Mouse (Mus musculus) forebrain, embryonic 11.5 days (tissue): ENCODE results near the gene St6galnac5. TPM values are rescaled to one million over a fixed set of nuclear protein-coding genes. Genes with fewer than 3 reads are reported as not detected.

Source experiments
- ATAC-seq: fragments of 200-750 bp; cut with Nextera tagmentation; replicated peaks from 2 replicates; pipeline ENCODE4 v1.8.0; 2017; ENCODE audit warnings: moderate TSS enrichment; ENCODE audit not compliant: low FRiP score
- DNase-seq: peaks from one replicate; pipeline ENCODE4 v3.0.0-alpha.2; 2017; ENCODE audit warnings: low spot score
- H3K27ac ChIP-seq: fragments of 300-500 bp; sonication (generic); 2 replicates; pipeline ENCODE4 v1.5.1; 2014; ENCODE audit warnings: low read depth, low read length
- H3K27me3 ChIP-seq: fragments of 300-500 bp; sonication (generic); 2 replicates; pipeline ENCODE4 v1.6.1; 2014; ENCODE audit warnings: mild to moderate bottlenecking, low read length, mixed read lengths; ENCODE audit not compliant: control insufficient read depth, insufficient read depth
- H3K36me3 ChIP-seq: fragments of 300-500 bp; sonication (generic); 2 replicates; pipeline ENCODE4 v1.6.1; 2014; ENCODE audit warnings: mild to moderate bottlenecking, low read length, moderate library complexity, mixed read lengths; ENCODE audit not compliant: control insufficient read depth, insufficient read depth
- H3K4me1 ChIP-seq: fragments of 300-500 bp; sonication (generic); replicated peaks from 2 replicates; pipeline ENCODE4 v1.6.1; 2014; ENCODE audit warnings: low read length, mixed read lengths; ENCODE audit not compliant: control insufficient read depth, insufficient read depth
- H3K4me2 ChIP-seq: fragments of 300-500 bp; sonication (generic); 2 replicates; pipeline ENCODE4 v1.6.1; 2014; ENCODE audit warnings: low read depth, mild to moderate bottlenecking, low read length, moderate library complexity, mixed read lengths; ENCODE audit not compliant: severe bottlenecking
- H3K4me3 ChIP-seq: fragments of 300-500 bp; sonication (generic); 2 replicates; pipeline ENCODE4 v1.5.1; 2014; ENCODE audit warnings: low read depth, low read length
- H3K9ac ChIP-seq: fragments of 300-500 bp; sonication (generic); 2 replicates; pipeline ENCODE4 v1.6.1; 2014; ENCODE audit warnings: low read length
- H3K9me3 ChIP-seq: fragments of 300-500 bp; sonication (generic); 2 replicates; pipeline ENCODE4 v1.6.1; 2016; ENCODE audit warnings: low read length, mixed read lengths; ENCODE audit not compliant: control insufficient read depth
- WGBS: fragments of 180-500 bp; shearing (Covaris S2); extraction: QIAGEN DNeasy Blood & Tissue Kit; methylation state at CpG from one replicate; pipeline ENCODE4 v1.1.7; 2014; 5-methylcytosine and 5-hydroxymethylcytosine counted together
- polyA plus RNA-seq: library from polyadenylated mRNA; unstranded; fragments of >200 nt; fragmentation: Nextera tagmentation; extraction: Ambion mirVana; gene quantifications from 2 replicates; pipeline ENCODE4 v1.2.1, GENCODE M21; 2014

The St6galnac5 gene
- polyA plus RNA-seq, 1 experiment from 2014 or later, result 0.69 TPM

DNA sequence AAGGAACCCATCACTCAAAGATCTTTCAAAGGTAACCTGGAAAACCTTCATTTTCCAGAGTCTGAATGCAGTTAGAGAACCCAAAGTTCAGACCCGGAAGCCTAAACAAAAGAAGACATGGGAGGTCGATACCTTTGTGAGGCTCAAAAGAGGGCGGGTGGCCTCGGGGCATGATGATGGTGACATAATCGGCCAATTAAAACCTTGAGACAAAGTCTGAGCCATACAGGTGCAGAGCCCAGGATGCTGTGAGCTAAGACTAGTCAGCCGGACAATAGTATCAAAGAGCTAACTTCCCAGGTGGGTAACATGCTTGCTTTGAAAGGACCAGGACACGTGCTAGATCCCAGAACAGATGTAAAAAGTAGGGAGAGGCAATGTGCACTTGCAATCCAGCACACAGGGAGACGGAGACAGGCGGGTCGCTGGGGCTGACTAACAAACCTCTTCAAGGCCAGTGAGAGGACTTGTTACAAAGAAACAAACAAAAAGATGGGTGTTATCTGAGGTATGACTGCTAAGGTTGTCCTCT lies 52.7 kb downstream of the St6galnac5 start:
- H3K36me3 ChIP-seq, result no peaks in the 10 kb centered on the region
- ATAC-seq (no peak), DNase-seq (no peak)
- H3K27ac ChIP-seq, result no peak overlapping the region
- H3K4me1 ChIP-seq, result no peaks in the 10 kb centered on the region
- H3K27me3 ChIP-seq, result no peaks in the 10 kb centered on the region
- H3K4me3 ChIP-seq, result no peak overlapping the region
- WGBS, result 55% methylated on average over 10 of the region's 10 CpGs
- no peak overlapping the region for H3K4me2 ChIP-seq
- no peak overlapping the region for H3K9ac ChIP-seq
- H3K9me3 ChIP-seq, result no peaks in the 10 kb centered on the region

GRCm38 (mm10) chr3:152928287-152928975 lies 53.6 kb downstream of the St6galnac5 start:
- Histone ChIP-seq H3K4me1 (no peaks in the 10 kb centered on the region), H3K4me3 (no peak overlapping the region), H3K4me2 (no peak overlapping the region), H3K27ac (no peak overlapping the region), H3K9ac (no peak overlapping the region), H3K36me3 (no peaks in the 10 kb centered on the region), H3K9me3 (no peaks in the 10 kb centered on the region), H3K27me3 (no peaks in the 10 kb centered on the region)
- DNase-seq (no peak), ATAC-seq (0 out of 2 replicates have a peak, but pooled peaks have one; percentile 34)
- 67% methylated on average over 13 of the region's 13 CpGs for WGBS

DNA sequence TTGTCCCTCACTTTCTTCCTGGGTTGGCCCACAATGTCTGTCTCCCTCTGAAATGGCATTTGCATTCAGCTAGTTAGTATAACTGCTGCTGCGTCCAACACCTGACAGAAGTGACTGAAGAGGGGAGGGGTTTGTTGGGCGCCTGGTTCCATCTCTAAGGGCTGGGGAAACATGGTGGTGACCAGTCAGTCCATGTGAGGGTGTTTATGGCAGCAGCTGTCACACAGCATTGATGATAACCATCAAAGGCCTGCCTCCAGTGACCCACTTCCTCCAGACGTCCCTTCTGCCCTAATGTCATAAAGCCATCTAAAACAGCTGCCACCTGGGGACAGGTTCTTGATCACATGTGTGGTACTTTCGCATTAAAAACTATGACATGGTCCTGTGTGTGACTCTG lies 55.9 kb downstream of the St6galnac5 start:
- H3K27me3 ChIP-seq, result no peaks in the 10 kb centered on the region
- DNase-seq (no peak), ATAC-seq (no peak)
- H3K4me3 ChIP-seq, result no peak overlapping the region
- no peak overlapping the region for H3K4me2 ChIP-seq
- WGBS, result 79% methylated on average over 4 of the region's 4 CpGs
- no peaks in the 10 kb centered on the region for H3K36me3 ChIP-seq
- no peaks in the 10 kb centered on the region for H3K9me3 ChIP-seq
- H3K9ac ChIP-seq, result no peak overlapping the region
- H3K4me1 ChIP-seq, result no peaks in the 10 kb centered on the region
- no peak overlapping the region for H3K27ac ChIP-seq

DNA sequence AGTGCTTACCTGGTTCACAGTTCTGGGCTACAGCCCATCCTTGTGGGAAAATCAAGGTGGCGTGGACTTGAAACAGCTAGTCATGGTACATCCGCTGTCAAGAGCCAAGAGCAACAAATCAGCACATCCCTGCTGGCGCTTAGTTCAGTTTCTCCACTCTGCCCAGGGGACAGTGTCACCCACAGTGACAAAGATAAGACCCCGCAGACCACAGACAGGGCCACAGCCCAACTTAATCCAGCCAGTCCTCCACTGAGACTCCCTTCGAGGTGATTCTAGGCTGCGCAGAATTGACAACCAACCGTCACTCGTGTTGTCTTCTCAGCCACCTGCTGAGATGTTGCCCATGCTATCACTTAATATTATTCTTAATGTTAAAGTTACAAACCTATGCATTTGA lies 56.7 kb downstream of the St6galnac5 start:
- no peaks in the 10 kb centered on the region for H3K36me3 ChIP-seq
- H3K27ac ChIP-seq, result no peak overlapping the region
- 92% methylated on average over 8 of the region's 8 CpGs for WGBS
- H3K4me2 ChIP-seq, result no peak overlapping the region
- H3K4me1 ChIP-seq, result no peaks in the 10 kb centered on the region
- no peaks in the 10 kb centered on the region for H3K9me3 ChIP-seq
- no peak overlapping the region for H3K9ac ChIP-seq
- H3K4me3 ChIP-seq, result no peak overlapping the region
- ATAC-seq (no peak), DNase-seq (no peak)
- no peaks in the 10 kb centered on the region for H3K27me3 ChIP-seq

- Histone ChIP-seq H3K27me3 (no peaks in the 10 kb centered on the region), H3K9ac (no peak overlapping the region), H3K4me2 (no peak overlapping the region), H3K27ac (no peak overlapping the region), H3K4me1 (no peaks in the 10 kb centered on the region), H3K9me3 (no peaks in the 10 kb centered on the region), H3K4me3 (no peak overlapping the region), H3K36me3 (no peaks in the 10 kb centered on the region)
- WGBS, result 85% methylated on average over 15 of the region's 15 CpGs
- ATAC-seq (no peak), DNase-seq (no peak)
These were observed 58.5 kb downstream of the St6galnac5 start for GRCm38 (mm10) chr3:152923530-152923929.

DNA sequence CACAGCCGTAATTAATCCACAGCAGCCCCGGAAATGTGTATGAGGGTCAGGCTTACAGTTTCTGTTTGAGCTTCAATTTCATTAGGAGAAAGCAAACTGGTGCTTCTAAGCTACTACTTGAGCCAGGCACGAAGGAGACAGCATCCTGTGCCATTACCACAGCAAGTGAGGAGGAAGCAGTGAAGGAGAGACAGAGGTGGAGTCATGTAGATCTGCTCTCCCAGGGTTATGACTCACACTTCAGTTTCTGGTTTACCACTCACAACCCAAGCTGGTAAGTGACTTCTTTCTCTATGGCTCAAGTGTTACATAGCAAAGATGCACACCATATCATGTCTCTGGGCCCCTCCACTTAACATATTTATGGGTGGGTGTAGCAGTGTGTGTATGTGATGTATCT lies 61.7 kb downstream of the St6galnac5 start:
- ATAC-seq, result no peak
- Histone ChIP-seq H3K9ac (no peak overlapping the region), H3K27ac (no peak overlapping the region), H3K9me3 (no peaks in the 10 kb centered on the region), H3K4me3 (no peak overlapping the region), H3K36me3 (no peaks in the 10 kb centered on the region), H3K4me1 (no peaks in the 10 kb centered on the region), H3K4me2 (no peak overlapping the region), H3K27me3 (no peaks in the 10 kb centered on the region)
- WGBS, result 81% methylated on average over 3 of the region's 3 CpGs
- DNase-seq, result no peak

- WGBS, result 78% methylated on average over 10 of the region's 10 CpGs
- no peak for ATAC-seq
- H3K36me3 ChIP-seq, result no peaks in the 10 kb centered on the region
These were observed 62.9 kb downstream of the St6galnac5 start for GRCm38 (mm10) chr3:152919101-152919500.

DNA sequence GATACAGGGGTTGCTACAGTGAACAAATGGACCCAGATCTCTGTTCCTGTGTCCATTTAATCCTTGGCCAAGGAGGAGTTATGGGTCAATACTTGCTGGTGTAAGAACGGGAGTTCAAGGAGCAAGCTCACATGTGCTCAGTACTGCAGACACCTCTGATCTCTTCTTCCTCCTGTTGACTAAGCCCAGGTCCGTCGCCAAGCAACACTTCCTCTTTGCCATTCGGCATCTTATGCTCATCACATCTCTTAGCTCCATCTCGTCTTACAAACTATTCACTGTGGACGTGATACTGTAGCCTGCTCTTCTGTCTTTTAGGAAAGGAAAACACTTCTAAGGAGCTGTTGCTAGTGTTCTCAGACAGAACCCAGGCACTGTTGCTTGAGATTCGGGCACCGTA lies 64.5 kb downstream of the St6galnac5 start:
- no peak for ATAC-seq
- Histone ChIP-seq H3K4me2 (no peak overlapping the region), H3K27me3 (no peaks in the 10 kb centered on the region), H3K9me3 (no peaks in the 10 kb centered on the region), H3K36me3 (no peaks in the 10 kb centered on the region), H3K27ac (no peak overlapping the region), H3K9ac (no peak overlapping the region), H3K4me3 (no peak overlapping the region), H3K4me1 (no peaks in the 10 kb centered on the region)
- no peak for DNase-seq
- 85% methylated on average over 8 of the region's 8 CpGs for WGBS

More at GRCm38 (mm10) chr3:152919101-152919500, 62.9 kb downstream of the St6galnac5 start:
- Histone ChIP-seq H3K9me3 (no peaks in the 10 kb centered on the region), H3K27me3 (no peaks in the 10 kb centered on the region), H3K4me2 (no peak overlapping the region), H3K27ac (no peak overlapping the region), H3K4me3 (no peak overlapping the region), H3K4me1 (no peaks in the 10 kb centered on the region), H3K9ac (no peak overlapping the region)
- no peak for DNase-seq

DNA sequence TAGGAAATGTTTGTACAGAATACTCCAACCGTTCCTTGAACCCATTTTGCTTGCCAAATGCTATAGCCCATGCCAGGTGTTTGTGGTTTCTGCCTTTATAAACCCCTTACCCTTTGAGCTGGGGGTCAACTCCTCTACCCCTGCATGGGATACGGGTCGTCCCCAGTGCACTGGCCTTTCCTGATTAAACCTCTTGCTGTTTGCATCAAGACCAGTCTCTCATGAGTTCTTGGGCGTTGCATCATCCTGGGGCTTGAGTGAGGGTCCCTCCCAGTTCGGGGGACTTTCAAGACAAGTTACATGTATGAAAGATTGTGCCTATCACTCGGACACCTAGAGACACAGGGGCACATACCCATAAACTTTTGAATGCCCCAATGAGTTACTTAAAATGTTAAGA lies 67.7 kb downstream of the St6galnac5 start:
- no peak overlapping the region for H3K27ac ChIP-seq
- H3K9me3 ChIP-seq, result no peaks in the 10 kb centered on the region
- no peak overlapping the region for H3K4me3 ChIP-seq
- DNase-seq, result no peak
- no peak overlapping the region for H3K9ac ChIP-seq
- no peaks in the 10 kb centered on the region for H3K27me3 ChIP-seq
- ATAC-seq, result no peak
- 92% methylated on average over 6 of the region's 6 CpGs for WGBS
- no peaks in the 10 kb centered on the region for H3K36me3 ChIP-seq
- no peaks in the 10 kb centered on the region for H3K4me1 ChIP-seq
- H3K4me2 ChIP-seq, result no peak overlapping the region
